In the genomic region with DNA sequence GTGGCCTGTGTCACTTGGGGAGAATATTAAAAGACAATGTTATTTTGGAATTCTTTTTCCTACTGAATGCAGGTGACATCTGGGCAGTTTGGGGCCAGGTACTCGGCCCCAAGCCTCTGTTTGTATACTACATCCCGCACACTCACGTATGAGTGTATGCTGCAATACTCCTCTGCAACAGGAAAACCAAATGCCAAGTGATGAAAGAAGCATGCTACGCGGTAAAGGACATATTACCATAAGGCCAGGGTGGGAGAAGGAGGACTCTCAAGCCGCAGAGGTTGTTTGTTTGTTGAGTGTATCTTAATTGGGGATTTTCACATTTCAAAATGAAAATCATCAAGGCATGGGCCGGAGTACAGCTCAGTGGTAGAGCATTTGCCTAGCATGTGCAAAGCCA, we compare ENCODE assay signal across 25 mouse cellular contexts. TPM values are rescaled to one million over a fixed set of nuclear protein-coding genes. Genes with fewer than 3 reads are reported as not detected.
A peak's percentile ranks its signal among the peaks of the same experiment; 100 is the strongest.
DNase-seq lines count a peak whose midpoint lies in the region; ATAC-seq and TF ChIP-seq lines count a peak whose summit lies in the region.
"Had no signal": no experiment of that assay in that cellular context is flagged by ENCODE, and none has a peak within 500 bp of the region (broad histone marks: within the 10 kb centered on the region; RNA-seq: fewer than 3 reads in every experiment).

No protein-coding gene starts in this region.

- DNase-seq in kidney, postnatal 4 days = no peak
- no peak for DNase-seq in intestine, embryonic 14.5 days (ENCODE audit: low spot score)
- no peak for DNase-seq in urinary bladder, postnatal 10 days (ENCODE audit: low spot score)
- no peak for DNase-seq in right cerebral cortex, postnatal 36 days (ENCODE audit: low spot score in 2 of 2)
- DNase-seq in thymus, postnatal 10 days (ENCODE audit: low spot score in 2 of 2) = no peak
- DNase-seq: adrenal gland, postnatal 10 days; cerebellum, adult 18-20 months; cerebellum, postnatal 14 days; embryo, embryonic 11 days; kidney, adult 18-20 months; kidney, postnatal 14 days; midbrain, embryonic 14.5 days; right cerebral cortex, postnatal 25 days; thymus, postnatal 14 days had no signal

- 90% methylated on average over 7 of the region's 7 CpGs for WGBS in kidney, embryonic 16.5 days
- WGBS in intestine, embryonic 14.5 days = 81% methylated on average over 7 of the region's 7 CpGs
- WGBS in small intestine, adult 2 months = 61% methylated on average over 7 of the region's 7 CpGs

- H3K4me3 ChIP-seq in kidney, embryonic 16.5 days (ENCODE audit: low read length) = no peak overlapping the region
- H3K4me3 ChIP-seq in ES-Bruce4 (ENCODE audit: low read depth, low read length) = no peak overlapping the region
- no peak overlapping the region for H3K4me3 ChIP-seq in intestine, embryonic 14.5 days (ENCODE audit: low read depth, low read length)
- no peak overlapping the region for H3K4me3 ChIP-seq in small intestine, adult 2 months (ENCODE audit: low read depth, low read length)
- H3K4me3 ChIP-seq: embryonic facial prominence, embryonic 13.5 days; erythroblast, embryonic 14.5 days; forebrain, embryonic 15.5 days; heart, embryonic 15.5 days; limb, embryonic 13.5 days; liver, embryonic 12.5 days; neural tube, embryonic 12.5 days had no signal

- peak overlapping the region; percentile 11; the same call in 1 of the 2 replicates for H3K9ac ChIP-seq in kidney, embryonic 16.5 days (replicated peaks; ENCODE audit: low read length)
- 0 out of 2 replicates have a peak overlapping the region, but pooled peaks have one; percentile 20 for H3K9ac ChIP-seq in ES-Bruce4 (ENCODE audit: low read depth, poor library complexity, severe bottlenecking)
- no peak overlapping the region for H3K9ac ChIP-seq in intestine, embryonic 14.5 days (ENCODE audit: low read length)
- H3K9ac ChIP-seq: embryonic facial prominence, embryonic 13.5 days; forebrain, embryonic 15.5 days; heart, embryonic 15.5 days; limb, embryonic 13.5 days; liver, embryonic 12.5 days; neural tube, embryonic 12.5 days had no signal

- TF ChIP-seq CTCF in ES-Bruce4 (IDR thresholded peaks at IDR 0.05; ENCODE audit: low read depth, low read length) = no peak
- TF ChIP-seq CTCF in small intestine, adult 2 months (IDR thresholded peaks at IDR 0.05; ENCODE audit: extremely low read depth, insufficient read length, insufficient replicate concordance, low read depth, low read length) = no peak

- H3K4me1 ChIP-seq in kidney, embryonic 16.5 days (ENCODE audit: insufficient read depth, low read length) = peaks cover 32% of the 10 kb centered on the region
- H3K4me1 ChIP-seq in ES-Bruce4 (ENCODE audit: control insufficient read depth, insufficient read depth, low read length) = peaks cover 7% of the 10 kb centered on the region
- peaks cover 3% of the 10 kb centered on the region; the same call in 1 of the 2 replicates for H3K4me1 ChIP-seq in intestine, embryonic 14.5 days (replicated peaks; ENCODE audit: control insufficient read depth, insufficient read depth, low read length)
- peaks cover 37% of the 10 kb centered on the region; the same call in 1 of the 2 replicates for H3K4me1 ChIP-seq in small intestine, adult 2 months (ENCODE audit: control insufficient read depth, insufficient read depth, insufficient read length, low read length)
- H3K4me1 ChIP-seq: forebrain, embryonic 15.5 days; neural tube, embryonic 12.5 days had no signal

- no peak for TF ChIP-seq POLR2A in ES-Bruce4 (IDR thresholded peaks at IDR 0.05; ENCODE audit: insufficient read depth, low read length)
- TF ChIP-seq POLR2A in small intestine, adult 2 months (IDR thresholded peaks at IDR 0.05; ENCODE audit: low read depth, low read length) = no peak

- H3K36me3 ChIP-seq in kidney, embryonic 16.5 days (ENCODE audit: insufficient read depth, low read length) = no peaks in the 10 kb centered on the region
- no peaks in the 10 kb centered on the region for H3K36me3 ChIP-seq in ES-Bruce4 (ENCODE audit: control insufficient read depth, insufficient read depth, low read length, poor library complexity, severe bottlenecking)
- H3K36me3 ChIP-seq in intestine, embryonic 14.5 days (ENCODE audit: control insufficient read depth, insufficient read depth, low read length) = no peaks in the 10 kb centered on the region
- H3K36me3 ChIP-seq in small intestine, adult 2 months (ENCODE audit: control insufficient read depth, insufficient read depth, low read length) = no peaks in the 10 kb centered on the region
- H3K36me3 ChIP-seq: embryonic facial prominence, embryonic 13.5 days; forebrain, embryonic 15.5 days; heart, embryonic 15.5 days; limb, embryonic 13.5 days; liver, embryonic 12.5 days; neural tube, embryonic 12.5 days had no signal

- no peak overlapping the region for H3K4me2 ChIP-seq in kidney, embryonic 16.5 days (replicated peaks; ENCODE audit: low read depth, low read length)
- H3K4me2 ChIP-seq in intestine, embryonic 14.5 days (ENCODE audit: low read length) = no peak overlapping the region
- H3K4me2 ChIP-seq: embryonic facial prominence, embryonic 13.5 days; forebrain, embryonic 15.5 days; heart, embryonic 15.5 days; limb, embryonic 13.5 days; liver, embryonic 12.5 days; neural tube, embryonic 12.5 days had no signal

- no peak for TF ChIP-seq EP300 in ES-Bruce4 (IDR thresholded peaks at IDR 0.05; ENCODE audit: insufficient read depth, low read depth, low read length)

- no peaks in the 10 kb centered on the region for H3K9me3 ChIP-seq in kidney, embryonic 16.5 days (ENCODE audit: low read length)
- H3K9me3 ChIP-seq in ES-Bruce4 (replicated peaks; ENCODE audit: control insufficient read depth, insufficient read depth, low read length, poor library complexity, severe bottlenecking) = no peaks in the 10 kb centered on the region
- no peaks in the 10 kb centered on the region for H3K9me3 ChIP-seq in intestine, embryonic 14.5 days (ENCODE audit: control insufficient read depth, low read length)
- H3K9me3 ChIP-seq: embryonic facial prominence, embryonic 13.5 days; forebrain, embryonic 15.5 days; heart, embryonic 15.5 days; limb, embryonic 13.5 days; liver, embryonic 12.5 days; neural tube, embryonic 12.5 days had no signal

- no peak for ATAC-seq in kidney, embryonic 16.5 days (ENCODE audit: low FRiP score, low TSS enrichment)
- ATAC-seq in intestine, embryonic 14.5 days (replicated peaks; ENCODE audit: low FRiP score, low TSS enrichment, low read depth) = no peak
- ATAC-seq: forebrain, embryonic 15.5 days; hindbrain, embryonic 16.5 days; liver, embryonic 12.5 days had no signal

- H3K27me3 ChIP-seq in kidney, embryonic 16.5 days (ENCODE audit: insufficient read depth, low read length) = no peaks in the 10 kb centered on the region
- H3K27me3 ChIP-seq in ES-Bruce4 (ENCODE audit: control insufficient read depth, insufficient read depth, low read length, poor library complexity, severe bottlenecking) = no peaks in the 10 kb centered on the region
- no peaks in the 10 kb centered on the region for H3K27me3 ChIP-seq in intestine, embryonic 14.5 days (replicated peaks; ENCODE audit: control insufficient read depth, insufficient read depth, low read length)
- no peaks in the 10 kb centered on the region for H3K27me3 ChIP-seq in small intestine, adult 2 months (ENCODE audit: control insufficient read depth, insufficient read depth, low read length)
- H3K27me3 ChIP-seq: embryonic facial prominence, embryonic 13.5 days; forebrain, embryonic 15.5 days had no signal

- H3K27ac ChIP-seq in kidney, embryonic 16.5 days (ENCODE audit: low read length) = no peak overlapping the region
- H3K27ac ChIP-seq in ES-Bruce4 (ENCODE audit: insufficient read depth, low read length) = peak overlapping the region; percentile 31
- H3K27ac ChIP-seq in intestine, embryonic 14.5 days (ENCODE audit: low read depth) = 0 out of 2 replicates have a peak overlapping the region, but pooled peaks have one; percentile 3
- peak overlapping the region; percentile 58 for H3K27ac ChIP-seq in small intestine, adult 2 months (ENCODE audit: insufficient read depth, low read depth, low read length)
- H3K27ac ChIP-seq: embryonic facial prominence, embryonic 13.5 days; forebrain, embryonic 15.5 days; heart, embryonic 15.5 days; limb, embryonic 13.5 days; liver, embryonic 12.5 days; neural tube, embryonic 12.5 days had no signal

RNA-seq across cellular contexts. Expression of a gene that starts 17.2 kb away (rescaled TPM):
- polyA plus RNA-seq in kidney, embryonic 16.5 days (2015; fragmentation: Nextera tagmentation; extraction: Ambion mirVana) = 45.5 and 45.7 TPM in 2 replicates
- 37.8 and 41.0 TPM in 2 replicates for polyA plus RNA-seq in ES-Bruce4 (2011; ENCODE audit: insufficient read depth, insufficient read length, low read depth, missing spikeins)
- polyA plus RNA-seq in intestine, embryonic 14.5 days (2014; fragmentation: Nextera tagmentation; extraction: Ambion mirVana) = 61.0 and 67.2 TPM in 2 replicates
- polyA plus RNA-seq in small intestine, adult 2 months (2012; rRNA removed) = 135 and 295 TPM in 2 replicates
